Mouse (Mus musculus): Measurements from ENCODE around the gene Nkd2. TPM values are rescaled to one million over a fixed set of nuclear protein-coding genes. Genes with fewer than 3 reads are reported as not detected.

The Nkd2 gene
- polyA plus RNA-seq, 2 experiments from 2014 or later, result 0.19 TPM; not detected in 1

GRCm38 (mm10) chr13:73814181-73814580 is 33.2 kb downstream of the Nkd2 start:
- no peak for ATAC-seq

- no peak for ATAC-seq
Observed at GRCm38 (mm10) chr13:73812936-73813335, 34.5 kb downstream of the Nkd2 start.

DNA sequence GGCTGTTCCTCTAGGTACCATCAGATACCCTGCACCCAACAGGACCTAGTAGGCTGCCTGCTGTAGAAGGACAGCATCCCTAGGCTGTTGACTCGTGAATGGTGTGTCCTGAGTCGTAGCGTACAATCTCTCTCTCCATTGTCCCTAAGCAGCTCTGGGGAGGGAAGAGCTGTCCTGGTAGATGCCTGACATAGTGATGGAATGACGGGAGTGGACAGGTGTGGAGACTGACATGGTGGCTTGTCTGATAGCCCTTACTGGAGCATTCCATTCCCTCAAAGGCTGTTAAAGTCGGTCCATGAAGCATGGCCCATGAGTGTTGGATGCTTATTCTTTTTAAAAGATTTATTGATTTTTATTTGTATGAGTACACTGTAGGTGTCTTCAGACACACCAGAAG is 42.5 kb downstream of the Nkd2 start:
- no peak for ATAC-seq

- no peak for ATAC-seq
Observed at GRCm38 (mm10) chr13:73803450-73804178, 43.8 kb downstream of the Nkd2 start.

DNA sequence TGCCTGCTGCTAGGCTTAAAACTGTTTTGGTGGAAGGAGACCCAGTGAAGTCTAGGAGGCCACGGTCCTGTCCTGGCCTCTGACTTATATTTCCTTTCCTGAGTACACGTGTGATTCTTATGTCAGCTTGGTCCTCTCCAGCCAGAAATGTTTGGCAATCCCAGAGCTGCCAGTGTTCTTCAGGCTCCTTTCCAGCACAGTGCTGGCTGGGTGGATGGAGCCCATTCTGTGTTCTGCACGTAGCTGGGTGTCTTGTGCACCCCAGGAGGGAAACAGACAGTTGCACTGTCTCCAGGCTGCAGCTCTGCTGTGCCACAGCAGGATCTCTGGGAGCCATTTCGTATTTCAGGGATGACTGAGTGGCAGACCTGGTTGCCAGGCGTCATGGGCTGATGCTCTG is 48.3 kb downstream of the Nkd2 start:
- no peak for ATAC-seq

- ATAC-seq, result no peak
Observed at GRCm38 (mm10) chr13:73793171-73793570, 54.3 kb downstream of the Nkd2 start.

DNA sequence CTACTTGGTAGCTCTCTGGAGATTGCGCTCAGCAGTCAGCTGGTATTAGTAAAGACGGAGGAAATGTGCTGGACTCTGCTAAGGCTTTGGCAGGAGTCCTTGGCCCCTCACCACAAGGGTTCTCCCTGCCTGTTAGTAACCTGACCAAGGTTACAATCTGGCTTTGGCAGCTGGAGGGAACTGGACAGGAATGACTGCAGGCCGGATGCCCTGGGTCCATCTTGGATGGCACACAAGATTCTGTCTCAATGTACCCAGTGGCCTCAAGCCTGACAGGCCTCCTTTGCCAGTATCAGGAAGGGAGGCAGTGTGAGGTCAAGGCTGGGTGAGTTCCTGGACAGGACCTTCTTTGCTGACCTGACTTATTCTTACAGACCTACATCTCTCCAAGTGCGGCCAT is 55.3 kb downstream of the Nkd2 start:
- no peak for ATAC-seq

DNA sequence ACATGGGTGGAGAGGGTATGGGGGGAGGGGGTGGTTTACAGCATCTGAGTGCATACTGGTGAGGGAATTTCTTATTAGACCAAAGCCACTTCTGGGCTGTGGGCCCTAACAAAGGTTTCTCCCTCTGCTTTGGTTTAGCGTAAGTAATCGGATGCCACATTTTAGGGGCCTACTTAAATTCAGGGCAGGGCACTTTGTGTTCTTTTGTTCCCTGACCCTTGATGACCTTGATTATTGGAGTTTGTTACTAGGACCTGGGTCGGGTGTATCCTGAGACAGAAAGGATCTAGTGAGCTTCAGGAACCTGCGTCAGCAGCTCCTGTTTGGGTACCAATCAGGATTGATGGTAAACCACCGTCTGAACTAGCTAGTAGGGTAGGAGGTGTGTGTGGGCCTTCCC is 64.9 kb downstream of the Nkd2 start:
- ATAC-seq, result no peak

DNA sequence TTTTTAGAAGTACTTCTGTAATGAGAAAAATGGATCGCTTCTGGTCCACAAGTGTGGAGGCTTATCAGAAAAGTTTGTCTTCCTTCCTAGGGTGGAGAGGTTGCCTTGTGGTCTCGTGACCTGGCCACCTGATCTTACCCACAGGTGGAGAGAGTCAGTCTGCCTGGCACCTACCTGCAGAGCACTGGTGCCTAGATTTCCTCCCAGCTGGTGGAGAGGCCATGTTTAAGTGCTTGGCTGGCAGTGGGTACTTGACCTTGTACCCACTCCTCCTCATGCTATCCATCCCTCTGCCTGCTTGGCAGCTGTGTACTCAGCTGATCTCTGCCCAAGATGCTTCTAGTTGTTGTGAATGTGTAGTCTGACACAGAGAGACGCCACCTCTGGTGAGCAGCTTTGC is 69.9 kb downstream of the Nkd2 start:
- ATAC-seq, result no peak

DNA sequence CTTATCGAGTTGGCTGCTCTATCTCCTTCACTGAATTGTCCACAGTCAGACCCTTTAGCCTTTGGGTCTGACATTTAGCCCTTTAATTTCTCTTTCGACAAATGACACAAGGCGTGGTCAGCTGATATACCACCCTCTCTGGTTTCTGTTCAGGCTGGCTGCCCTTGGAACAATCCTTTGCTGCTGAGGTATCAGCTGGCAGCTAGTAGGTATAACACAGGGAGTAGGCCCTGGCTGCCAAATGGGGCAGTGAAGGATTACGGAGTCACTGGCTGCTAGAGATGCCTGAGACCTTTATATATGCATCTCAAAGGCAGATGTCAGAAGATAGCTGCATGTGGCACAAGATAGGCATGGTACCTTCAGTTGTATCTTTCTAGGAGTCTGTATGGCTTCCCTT is 71.6 kb downstream of the Nkd2 start:
- no peak for ATAC-seq

- peak; percentile 27 for ATAC-seq
Observed at GRCm38 (mm10) chr13:73773519-73774205, 73.8 kb downstream of the Nkd2 start.

- peak; percentile 90 for ATAC-seq
Observed at GRCm38 (mm10) chr13:73772655-73773054, 74.8 kb downstream of the Nkd2 start.

DNA sequence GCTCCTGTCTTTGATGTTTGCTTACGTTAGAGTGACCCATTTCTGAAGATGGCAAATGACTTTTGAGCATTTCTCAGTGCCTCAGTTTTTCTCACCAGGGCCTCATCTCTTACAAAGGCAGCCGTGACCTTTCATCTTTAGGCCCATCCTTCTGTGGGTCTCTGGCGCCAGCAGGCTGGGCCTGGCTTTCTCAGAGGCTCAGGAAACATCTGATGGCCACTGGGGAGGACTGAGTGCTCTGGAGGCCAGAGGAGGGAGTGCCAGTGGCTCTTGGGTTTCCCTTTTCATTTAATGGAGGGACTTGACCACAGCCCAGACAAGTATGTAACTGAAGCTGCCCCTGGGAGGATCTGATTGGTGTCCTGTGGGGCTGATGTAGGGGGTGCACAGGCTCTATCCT is 76.3 kb downstream of the Nkd2 start:
- ATAC-seq, result no peak

- no peak for ATAC-seq
Observed at GRCm38 (mm10) chr13:73769916-73770682, 77.3 kb downstream of the Nkd2 start.

Other genes with a start within 250 kb of the Nkd2 start
- gene Clptm1l, start 243.6 kb downstream of the Nkd2 start, polyA plus RNA-seq (2017; shearing (Covaris generic)), result 10 to 100 TPM; 30.6 to 33.6 TPM
- 1 to 10 TPM; 2.4 to 2.8 TPM for gene Tert, start 220.7 kb downstream of the Nkd2 start, polyA plus RNA-seq (2017; shearing (Covaris generic))
- gene Slc6a18, start 169.6 kb downstream of the Nkd2 start, polyA plus RNA-seq (2017; shearing (Covaris generic)), result not detected
- gene Slc6a19, start 142.8 kb downstream of the Nkd2 start, polyA plus RNA-seq (2017; shearing (Covaris generic)), result under 1 TPM in 1 of 2 experiments, not detected in 1; 0.26 TPM
- gene Slc12a7, start 114.5 kb downstream of the Nkd2 start, polyA plus RNA-seq (2017; shearing (Covaris generic)), result 10 to 100 TPM; 30.3 to 34.9 TPM
- 1 to 10 TPM; 6.4 to 7.6 TPM for gene Trip13, start 90.2 kb upstream of the Nkd2 start, polyA plus RNA-seq (2017; shearing (Covaris generic))
- 10 to 100 TPM; 50.4 to 63.1 TPM for gene Brd9, start 90.2 kb upstream of the Nkd2 start, polyA plus RNA-seq (2017; shearing (Covaris generic))
- gene Zdhhc11, start 116.2 kb upstream of the Nkd2 start, polyA plus RNA-seq (2017; shearing (Covaris generic)), result not detected
- under 1 TPM; 0.24 to 0.73 TPM for gene Tppp, start 161.8 kb upstream of the Nkd2 start, polyA plus RNA-seq (2017; shearing (Covaris generic))
- gene Cep72, start 214.7 kb upstream of the Nkd2 start, polyA plus RNA-seq (2017; shearing (Covaris generic)), result 1 to 10 TPM; 5.0 to 9.5 TPM